Mouse (Mus musculus) hindbrain, embryonic 15.5 days (tissue): Measurements from ENCODE around the gene Ganc. TPM values are rescaled to one million over a fixed set of nuclear protein-coding genes. Genes with fewer than 3 reads are reported as not detected.

ENCODE experiments used
- ATAC-seq: fragments of 200-750 bp; cut with Nextera tagmentation; 2 replicates; pipeline ENCODE4 v1.8.0; 2017; ENCODE audit warnings: low read depth, moderate number of reproducible peaks, moderate TSS enrichment; ENCODE audit not compliant: low FRiP score
- H3K27ac ChIP-seq: fragments of 300-500 bp; sonication (generic); replicated peaks from 2 replicates; pipeline ENCODE4 v1.5.1; 2015; ENCODE audit warnings: mild to moderate bottlenecking, inconsistent platforms
- H3K27me3 ChIP-seq: fragments of 300-500 bp; sonication (generic); 2 replicates; pipeline ENCODE4 v1.6.1; 2015; ENCODE audit warnings: control low read depth, inconsistent platforms
- H3K36me3 ChIP-seq: fragments of 300-500 bp; sonication (generic); 2 replicates; pipeline ENCODE4 v1.6.1; 2015; ENCODE audit warnings: control low read depth, inconsistent platforms
- H3K4me1 ChIP-seq: fragments of 300-500 bp; sonication (generic); replicated peaks from 2 replicates; pipeline ENCODE4 v1.6.1; 2015; ENCODE audit warnings: control low read depth, inconsistent platforms
- H3K4me2 ChIP-seq: fragments of 300-500 bp; sonication (generic); 2 replicates; pipeline ENCODE4 v1.6.1; 2015; ENCODE audit warnings: moderate library complexity, mild to moderate bottlenecking, inconsistent platforms
- H3K4me3 ChIP-seq: fragments of 300-500 bp; sonication (generic); 2 replicates; pipeline ENCODE4 v1.5.1; 2015; ENCODE audit warnings: mild to moderate bottlenecking, inconsistent platforms
- H3K9ac ChIP-seq: fragments of 300-500 bp; sonication (generic); 2 replicates; pipeline ENCODE4 v1.6.1; 2015; ENCODE audit warnings: inconsistent platforms
- H3K9me3 ChIP-seq: fragments of 300-500 bp; sonication (generic); 2 replicates; pipeline ENCODE4 v1.6.1; 2016; ENCODE audit warnings: control low read depth, inconsistent platforms
- WGBS: fragments of 180-500 bp; shearing (Covaris S2); methylation state at CpG from one replicate; pipeline ENCODE4 v1.1.7; 2015; 5-methylcytosine and 5-hydroxymethylcytosine counted together
- polyA plus RNA-seq: library from polyadenylated mRNA; unstranded; fragments of >200 nt; fragmentation: Nextera tagmentation; extraction: Ambion mirVana; gene quantifications from 2 replicates; pipeline ENCODE4 v1.2.1, GENCODE M21; 2015

The Ganc gene
- polyA plus RNA-seq: 8.3 and 11.1 TPM in 2 replicates

- H3K27ac ChIP-seq: peak within 1 kb of the TSS; percentile 92
- H3K9ac ChIP-seq: peak within 1 kb of the TSS; percentile 77
- H3K4me3 ChIP-seq: peak within 1 kb of the TSS; percentile 90
- peak; percentile 88 for ATAC-seq
- peak within 1 kb of the TSS; percentile 69 for H3K4me2 ChIP-seq
- H3K27me3 ChIP-seq: no peaks in the 10 kb centered on the region
- peaks cover 29% of the 10 kb centered on the region for H3K4me1 ChIP-seq
- H3K36me3 ChIP-seq: no peaks in the 10 kb centered on the region
- H3K9me3 ChIP-seq: no peaks in the 10 kb centered on the region
- WGBS: under 1% methylated on average over 17 of the region's 17 CpGs
These were observed at the start of gene Ganc for GRCm38 (mm10) chr2:120403653-120403985. Ganc (plus strand) TSS chr2:120403896.

GRCm38 (mm10) chr2:120360425-120360824 lies 43.3 kb upstream of the Ganc start:
- H3K27me3 ChIP-seq: no peaks in the 10 kb centered on the region
- H3K27ac ChIP-seq: no peak overlapping the region
- H3K4me3 ChIP-seq: no peak overlapping the region
- no peak overlapping the region for H3K4me2 ChIP-seq
- no peak for ATAC-seq
- no peaks in the 10 kb centered on the region for H3K9me3 ChIP-seq
- H3K36me3 ChIP-seq: peaks cover 59% of the 10 kb centered on the region
- 93% methylated on average over 1 of the region's 1 CpGs for WGBS
- no peak overlapping the region for H3K9ac ChIP-seq
- H3K4me1 ChIP-seq: no peaks in the 10 kb centered on the region

- H3K4me1 ChIP-seq: no peaks in the 10 kb centered on the region
- no peak overlapping the region for H3K27ac ChIP-seq
- H3K9ac ChIP-seq: no peak overlapping the region
- H3K27me3 ChIP-seq: no peaks in the 10 kb centered on the region
- no peaks in the 10 kb centered on the region for H3K9me3 ChIP-seq
- no peak for ATAC-seq
- no peak overlapping the region for H3K4me2 ChIP-seq
- H3K36me3 ChIP-seq: peaks cover 71% of the 10 kb centered on the region
- whole genome bisulfite sequencing: 95% methylated on average over 3 of the region's 3 CpGs
- no peak overlapping the region for H3K4me3 ChIP-seq
These were observed 37.2 kb upstream of the Ganc start for GRCm38 (mm10) chr2:120366501-120366900.

- ATAC-seq: no peak
- Histone ChIP-seq H3K4me3 (no peak overlapping the region), H3K27ac (no peak overlapping the region), H3K36me3 (peaks cover 68% of the 10 kb centered on the region), H3K4me2 (no peak overlapping the region), H3K9me3 (no peaks in the 10 kb centered on the region), H3K27me3 (no peaks in the 10 kb centered on the region), H3K9ac (no peak overlapping the region), H3K4me1 (no peaks in the 10 kb centered on the region)
- 95% methylated on average over 4 of the region's 4 CpGs for WGBS
These were observed 36.1 kb upstream of the Ganc start for GRCm38 (mm10) chr2:120367416-120368207.

GRCm38 (mm10) chr2:120373858-120374257 lies 29.8 kb upstream of the Ganc start:
- Histone ChIP-seq H3K27me3 (no peaks in the 10 kb centered on the region), H3K4me2 (no peak overlapping the region), H3K27ac (no peak overlapping the region), H3K36me3 (peaks cover 66% of the 10 kb centered on the region), H3K4me3 (no peak overlapping the region), H3K9me3 (no peaks in the 10 kb centered on the region), H3K4me1 (no peaks in the 10 kb centered on the region), H3K9ac (no peak overlapping the region)
- no peak for ATAC-seq
- WGBS: 70% methylated on average over 4 of the region's 4 CpGs

- Histone ChIP-seq H3K4me1 (no peaks in the 10 kb centered on the region), H3K4me2 (no peak overlapping the region), H3K9ac (no peak overlapping the region), H3K36me3 (peaks cover 35% of the 10 kb centered on the region), H3K27me3 (no peaks in the 10 kb centered on the region), H3K4me3 (no peak overlapping the region), H3K9me3 (no peaks in the 10 kb centered on the region), H3K27ac (no peak overlapping the region)
- no peak for ATAC-seq
- WGBS: 97% methylated on average over 1 of the region's 1 CpGs
These were observed 17.4 kb upstream of the Ganc start for GRCm38 (mm10) chr2:120386264-120386663.

GRCm38 (mm10) chr2:120387291-120387690 lies 16.4 kb upstream of the Ganc start:
- no peak overlapping the region for H3K27ac ChIP-seq
- no peak overlapping the region for H3K4me3 ChIP-seq
- no peaks in the 10 kb centered on the region for H3K4me1 ChIP-seq
- no peak overlapping the region for H3K9ac ChIP-seq
- no peaks in the 10 kb centered on the region for H3K27me3 ChIP-seq
- WGBS: 96% methylated on average over 1 of the region's 1 CpGs
- no peak overlapping the region for H3K4me2 ChIP-seq
- H3K9me3 ChIP-seq: no peaks in the 10 kb centered on the region
- peaks cover 36% of the 10 kb centered on the region for H3K36me3 ChIP-seq
- no peak for ATAC-seq

- no peaks in the 10 kb centered on the region for H3K4me1 ChIP-seq
- H3K4me3 ChIP-seq: no peak overlapping the region
- no peak overlapping the region for H3K4me2 ChIP-seq
- H3K9ac ChIP-seq: no peak overlapping the region
- no peak for ATAC-seq
- no peaks in the 10 kb centered on the region for H3K9me3 ChIP-seq
- peaks cover 46% of the 10 kb centered on the region for H3K36me3 ChIP-seq
- 85% methylated on average over 3 of the region's 3 CpGs for WGBS
- no peaks in the 10 kb centered on the region for H3K27me3 ChIP-seq
- no peak overlapping the region for H3K27ac ChIP-seq
These were observed 14.3 kb upstream of the Ganc start for GRCm38 (mm10) chr2:120389376-120389775.

- H3K36me3 ChIP-seq: peaks cover 55% of the 10 kb centered on the region
- H3K27me3 ChIP-seq: no peaks in the 10 kb centered on the region
- no peak for ATAC-seq
- H3K4me1 ChIP-seq: no peaks in the 10 kb centered on the region
- no peaks in the 10 kb centered on the region for H3K9me3 ChIP-seq
- 96% methylated on average over 1 of the region's 1 CpGs for WGBS
- no peak overlapping the region for H3K9ac ChIP-seq
- H3K4me2 ChIP-seq: no peak overlapping the region
- no peak overlapping the region for H3K4me3 ChIP-seq
- H3K27ac ChIP-seq: no peak overlapping the region
These were observed 12.8 kb upstream of the Ganc start for GRCm38 (mm10) chr2:120390934-120391333.

- H3K9me3 ChIP-seq: no peaks in the 10 kb centered on the region
- H3K4me1 ChIP-seq: no peaks in the 10 kb centered on the region
- H3K9ac ChIP-seq: no peak overlapping the region
- ATAC-seq: no peak
- H3K4me3 ChIP-seq: no peak overlapping the region
- H3K4me2 ChIP-seq: no peak overlapping the region
- no peaks in the 10 kb centered on the region for H3K27me3 ChIP-seq
- H3K36me3 ChIP-seq: peaks cover 59% of the 10 kb centered on the region
- H3K27ac ChIP-seq: no peak overlapping the region
These were observed 11.3 kb upstream of the Ganc start for GRCm38 (mm10) chr2:120392406-120392805.

GRCm38 (mm10) chr2:120397951-120398350 lies 5.7 kb upstream of the Ganc start:
- H3K4me1 ChIP-seq: peaks cover 16% of the 10 kb centered on the region
- no peaks in the 10 kb centered on the region for H3K27me3 ChIP-seq
- H3K27ac ChIP-seq: no peak overlapping the region

GRCm38 (mm10) chr2:120402813-120403212 lies 883 bp upstream of the Ganc start:
- Histone ChIP-seq H3K4me1 (peaks cover 29% of the 10 kb centered on the region), H3K27ac (no peak overlapping the region), H3K9me3 (no peaks in the 10 kb centered on the region), H3K9ac (0 out of 2 replicates have a peak overlapping the region, but pooled peaks have one; percentile 77), H3K36me3 (no peaks in the 10 kb centered on the region), H3K4me2 (peak overlapping the region; percentile 69), H3K4me3 (peak overlapping the region; percentile 90), H3K27me3 (no peaks in the 10 kb centered on the region)
- 58% methylated on average over 3 of the region's 3 CpGs for WGBS
- no peak for ATAC-seq

More at GRCm38 (mm10) chr2:120397951-120398350, 5.7 kb upstream of the Ganc start:
- WGBS: 96% methylated on average over 1 of the region's 1 CpGs
- Histone ChIP-seq H3K9me3 (no peaks in the 10 kb centered on the region), H3K4me2 (no peak overlapping the region), H3K36me3 (peaks cover 24% of the 10 kb centered on the region), H3K4me3 (no peak overlapping the region), H3K9ac (no peak overlapping the region)
- ATAC-seq: no peak
